Mouse (Mus musculus) adrenal gland (tissue): Measurements from ENCODE around the gene Als2cl.

Experiments
- intact Hi-C: fragments of 180-260 bp; cut with DNase I; formaldehyde crosslinking; loops from one replicate; pipeline ENCODE4 v1.15.1; 2025
- long read RNA-seq, 2 experiments: library from polyadenylated mRNA; unstranded; transcript quantifications; one replicate each; pipeline ENCODE4 v2.0.0; 2020; ENCODE audit warnings: borderline replicate concordance in 1 of 2; ENCODE audit not compliant: insufficient replicate concordance in 1 of 2

Als2cl gene
- long read RNA-seq, experiment 1, partial matches to known transcripts = 5 of 5 reads
- long read RNA-seq, experiment 1, other reads (novel, unspliced or antisense) = 0 of 5 reads
- long read RNA-seq, experiment 2, partial matches to known transcripts = 1 of 2 reads
- long read RNA-seq, experiment 2, other reads (novel, unspliced or antisense) = 1 of 2 reads

GRCm38 (mm10) chr9:110879191-110879920 is at the start of gene Als2cl:
Gene Als2cl (plus strand): TSS chr9:110879870.
- intact Hi-C loops = no loop called here

GRCm38 (mm10) chr9:110833021-110833420 is 46.6 kb upstream of the Als2cl start:
- intact Hi-C loops = no loop called here

GRCm38 (mm10) chr9:110834411-110834810 is 45.3 kb upstream of the Als2cl start, which contains the start of gene Prss45:
Gene Prss45 (plus strand): TSS chr9:110834588.
- intact Hi-C loops = no loop called here

GRCm38 (mm10) chr9:110834961-110835360 is 44.7 kb upstream of the Als2cl start:
- intact Hi-C loops = no loop called here

- intact Hi-C loops = no loop called here
Measured at GRCm38 (mm10) chr9:110836112-110836511, 43.6 kb upstream of the Als2cl start.

- intact Hi-C loops = no loop called here
Measured at GRCm38 (mm10) chr9:110840905-110841304, 38.8 kb upstream of the Als2cl start.

- intact Hi-C loops = no loop called here
Measured at GRCm38 (mm10) chr9:110841438-110841837, 38.2 kb upstream of the Als2cl start.

- intact Hi-C loops = no loop called here
Measured at GRCm38 (mm10) chr9:110844206-110844605, 35.5 kb upstream of the Als2cl start, which contains the start of gene Prss46. Gene Prss46 (plus strand): TSS chr9:110844506.

- intact Hi-C loops = no loop called here
Measured at GRCm38 (mm10) chr9:110849162-110849561, 30.5 kb upstream of the Als2cl start.

- intact Hi-C loops = no loop called here
Measured at GRCm38 (mm10) chr9:110855903-110856302, 23.8 kb upstream of the Als2cl start.

- intact Hi-C loops = no loop called here
Measured at GRCm38 (mm10) chr9:110856920-110857319, 22.8 kb upstream of the Als2cl start.

- intact Hi-C loops = no loop called here
Measured at GRCm38 (mm10) chr9:110857781-110858472, 21.7 kb upstream of the Als2cl start, which contains the start of gene Prss50. Gene Prss50 (plus strand): TSS chr9:110857967.

GRCm38 (mm10) chr9:110858523-110858922 is 21.1 kb upstream of the Als2cl start:
- intact Hi-C loops = no loop called here

GRCm38 (mm10) chr9:110858967-110859596 is 20.6 kb upstream of the Als2cl start:
- intact Hi-C loops = no loop called here

GRCm38 (mm10) chr9:110871030-110871429 is 8.6 kb upstream of the Als2cl start:
- intact Hi-C loops = loop anchor here (5.0 kb wide), 3 partner anchors 89 to 234 kb away; no protein-coding TSS in a partner anchor

- intact Hi-C loops = loop anchor here (5.0 kb wide), 3 partner anchors 92 to 237 kb away; no protein-coding TSS in a partner anchor
Measured at GRCm38 (mm10) chr9:110873681-110874659, 5.7 kb upstream of the Als2cl start.

- intact Hi-C loops = loop anchor here (5.0 kb wide), 3 partner anchors 92 to 237 kb away; no protein-coding TSS in a partner anchor
Measured at GRCm38 (mm10) chr9:110874660-110875191, 4.9 kb upstream of the Als2cl start.

GRCm38 (mm10) chr9:110875288-110875695 is 4.4 kb upstream of the Als2cl start:
- intact Hi-C loops = no loop called here

- intact Hi-C loops = no loop called here
Measured at GRCm38 (mm10) chr9:110877353-110877752, 2.3 kb upstream of the Als2cl start.

- intact Hi-C loops = no loop called here
Measured at GRCm38 (mm10) chr9:110877888-110878287, 1.8 kb upstream of the Als2cl start.
